Mouse (Mus musculus): ENCODE data around the gene Hoxd13. TPM values are rescaled to one million over a fixed set of nuclear protein-coding genes. Genes with fewer than 3 reads are reported as not detected.

Gene Hoxd13
- polyA plus RNA-seq, 1 experiment from 2014 or later, result not detected

DNA sequence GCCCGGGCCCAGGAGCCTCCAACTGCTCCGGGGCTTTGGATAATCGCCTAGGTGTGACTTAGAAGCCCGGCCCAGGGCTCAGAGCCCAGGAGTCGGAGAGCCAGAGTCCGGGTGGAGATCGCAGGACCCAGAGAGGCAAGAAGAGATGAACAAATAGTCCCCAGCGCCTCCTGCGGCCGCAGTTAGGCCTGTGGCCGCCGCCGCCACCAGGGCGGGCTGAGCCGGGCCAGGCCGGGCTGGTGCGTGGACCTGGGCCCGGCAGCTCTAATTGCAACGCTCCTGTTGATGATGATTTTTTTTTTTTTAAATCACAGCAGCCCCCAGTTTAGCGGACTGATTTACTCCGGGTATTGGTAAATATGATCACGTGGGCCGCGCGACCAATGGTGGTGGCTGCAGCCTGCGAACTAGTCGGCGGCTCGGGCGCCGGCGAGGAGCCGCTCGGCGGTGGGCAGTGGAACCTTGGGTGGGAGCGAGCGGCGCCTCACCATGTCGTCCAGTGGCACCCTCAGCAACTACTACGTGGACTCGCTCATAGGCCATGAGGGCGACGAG is 29.5 kb downstream of the Hoxd13 start, which contains the start of gene Hoxd9:
Gene Hoxd9, plus strand, starts transcription at position 161 of the 555 bp plus-strand sequence.
- Histone ChIP-seq H3K27me3 (ENCODE audit: control insufficient read depth, insufficient read depth, low read depth, low read length) (peaks cover 97% of the 10 kb centered on the region), H3K27ac (ENCODE audit: low read length) (no peak within 1 kb of the TSS), H3K4me3 (ENCODE audit: low read length) (peak within 1 kb of the TSS; percentile 31), H3K36me3 (ENCODE audit: control insufficient read depth, insufficient read depth, low read length) (no peaks in the 10 kb centered on the region), H3K9me3 (ENCODE audit: control insufficient read depth, low read length) (no peaks in the 10 kb centered on the region), H3K9ac (ENCODE audit: low read length) (no peak within 1 kb of the TSS), H3K4me1 (replicated peaks; ENCODE audit: control insufficient read depth, insufficient read depth, low read length) (peaks cover 4% of the 10 kb centered on the region), H3K4me2 (ENCODE audit: low read depth, low read length) (peak within 1 kb of the TSS; percentile 52)
- ATAC-seq (ENCODE audit: low read depth), result peak; percentile 54
- under 1% methylated on average over 41 of the region's 43 CpGs for WGBS

GRCm38 (mm10) chr2:74698201-74699052 is 30.3 kb downstream of the Hoxd13 start:
- Histone ChIP-seq H3K36me3 (ENCODE audit: control insufficient read depth, insufficient read depth, low read length) (no peaks in the 10 kb centered on the region), H3K9ac (ENCODE audit: low read length) (no peak overlapping the region), H3K4me3 (ENCODE audit: low read length) (peak overlapping the region; percentile 31), H3K4me1 (replicated peaks; ENCODE audit: control insufficient read depth, insufficient read depth, low read length) (peaks cover 4% of the 10 kb centered on the region), H3K27ac (ENCODE audit: low read length) (no peak overlapping the region), H3K4me2 (ENCODE audit: low read depth, low read length) (peak overlapping the region; percentile 52), H3K27me3 (ENCODE audit: control insufficient read depth, insufficient read depth, low read depth, low read length) (peaks cover 97% of the 10 kb centered on the region), H3K9me3 (ENCODE audit: control insufficient read depth, low read length) (no peaks in the 10 kb centered on the region)
- ATAC-seq (ENCODE audit: low read depth), result peak; percentile 58
- WGBS, result under 1% methylated on average over 85 of the region's 86 CpGs

DNA sequence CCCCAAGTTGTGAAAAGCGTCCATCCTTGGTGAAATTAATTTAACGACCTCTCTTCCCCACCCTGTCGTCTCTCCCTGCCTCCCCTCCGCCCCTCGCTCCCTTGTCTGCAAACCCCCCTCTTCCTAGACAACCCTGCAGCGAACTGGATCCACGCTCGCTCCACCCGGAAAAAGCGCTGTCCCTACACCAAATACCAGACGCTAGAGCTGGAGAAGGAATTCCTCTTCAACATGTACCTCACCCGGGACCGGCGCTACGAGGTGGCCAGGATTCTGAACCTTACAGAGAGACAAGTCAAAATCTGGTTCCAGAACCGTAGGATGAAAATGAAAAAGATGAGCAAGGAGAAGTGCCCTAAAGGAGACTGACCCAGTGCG is 30.9 kb downstream of the Hoxd13 start:
- H3K4me3 ChIP-seq (ENCODE audit: low read length), result no peak overlapping the region
- no peak overlapping the region for H3K4me2 ChIP-seq (ENCODE audit: low read depth, low read length)
- H3K9me3 ChIP-seq (ENCODE audit: control insufficient read depth, low read length), result no peaks in the 10 kb centered on the region
- 1% methylated on average over 17 of the region's 17 CpGs for WGBS
- peaks cover 4% of the 10 kb centered on the region for H3K4me1 ChIP-seq (replicated peaks; ENCODE audit: control insufficient read depth, insufficient read depth, low read length)
- H3K36me3 ChIP-seq (ENCODE audit: control insufficient read depth, insufficient read depth, low read length), result no peaks in the 10 kb centered on the region
- peaks cover 97% of the 10 kb centered on the region for H3K27me3 ChIP-seq (ENCODE audit: control insufficient read depth, insufficient read depth, low read depth, low read length)
- H3K27ac ChIP-seq (ENCODE audit: low read length), result no peak overlapping the region
- ATAC-seq (ENCODE audit: low read depth), result no peak
- H3K9ac ChIP-seq (ENCODE audit: low read length), result no peak overlapping the region

DNA sequence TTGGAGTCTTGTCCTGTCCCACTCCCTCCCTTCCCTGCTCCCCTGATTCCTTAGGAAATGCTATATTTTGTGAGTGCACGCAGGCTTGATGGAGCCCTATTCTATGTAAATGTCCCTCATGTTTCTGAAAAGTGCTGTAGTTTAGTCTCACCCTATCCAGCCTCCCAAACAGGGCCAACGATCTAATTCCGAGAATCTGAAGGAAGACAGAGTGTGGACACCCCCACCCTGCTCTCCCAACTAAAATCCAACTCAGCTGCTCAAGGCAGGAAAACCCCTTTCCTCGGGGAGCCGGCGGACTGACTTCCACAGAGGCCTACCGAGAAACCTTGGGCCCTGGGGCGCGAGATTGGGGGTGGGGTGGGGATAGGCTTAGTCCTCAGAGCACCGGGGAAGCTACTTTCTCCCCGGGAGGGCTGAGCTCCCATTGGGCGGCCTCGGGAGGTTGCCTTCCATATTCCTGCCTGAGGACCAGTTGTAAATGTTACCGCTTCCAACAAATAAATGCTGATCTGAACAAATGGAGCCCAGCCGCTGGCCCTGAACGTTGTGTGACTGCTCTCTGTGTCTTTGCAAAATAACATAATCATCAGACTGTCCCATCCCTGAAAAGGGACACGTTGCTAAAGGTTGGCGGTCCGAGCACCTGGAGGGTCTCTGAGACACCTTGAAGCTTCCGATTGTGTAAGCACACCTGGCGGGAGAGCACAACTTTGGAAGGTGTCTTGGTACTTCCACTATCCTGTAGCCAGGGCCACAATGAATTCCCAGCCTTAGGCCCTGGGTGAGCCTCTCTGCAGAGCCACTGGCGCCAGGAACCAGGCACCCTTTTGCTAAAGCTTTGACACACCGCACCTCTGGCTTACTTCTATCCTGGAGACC is 31.8 kb downstream of the Hoxd13 start:
- H3K27ac ChIP-seq (ENCODE audit: low read length), result no peak overlapping the region
- no peaks in the 10 kb centered on the region for H3K9me3 ChIP-seq (ENCODE audit: control insufficient read depth, low read length)
- no peak overlapping the region for H3K4me2 ChIP-seq (ENCODE audit: low read depth, low read length)
- no peak overlapping the region for H3K4me3 ChIP-seq (ENCODE audit: low read length)
- no peak overlapping the region for H3K9ac ChIP-seq (ENCODE audit: low read length)
- 2% methylated on average over 23 of the region's 23 CpGs for WGBS
- peaks cover 97% of the 10 kb centered on the region for H3K27me3 ChIP-seq (ENCODE audit: control insufficient read depth, insufficient read depth, low read depth, low read length)
- peaks cover 6% of the 10 kb centered on the region for H3K4me1 ChIP-seq (replicated peaks; ENCODE audit: control insufficient read depth, insufficient read depth, low read length)
- H3K36me3 ChIP-seq (ENCODE audit: control insufficient read depth, insufficient read depth, low read length), result no peaks in the 10 kb centered on the region
- ATAC-seq (ENCODE audit: low read depth), result no peak

DNA sequence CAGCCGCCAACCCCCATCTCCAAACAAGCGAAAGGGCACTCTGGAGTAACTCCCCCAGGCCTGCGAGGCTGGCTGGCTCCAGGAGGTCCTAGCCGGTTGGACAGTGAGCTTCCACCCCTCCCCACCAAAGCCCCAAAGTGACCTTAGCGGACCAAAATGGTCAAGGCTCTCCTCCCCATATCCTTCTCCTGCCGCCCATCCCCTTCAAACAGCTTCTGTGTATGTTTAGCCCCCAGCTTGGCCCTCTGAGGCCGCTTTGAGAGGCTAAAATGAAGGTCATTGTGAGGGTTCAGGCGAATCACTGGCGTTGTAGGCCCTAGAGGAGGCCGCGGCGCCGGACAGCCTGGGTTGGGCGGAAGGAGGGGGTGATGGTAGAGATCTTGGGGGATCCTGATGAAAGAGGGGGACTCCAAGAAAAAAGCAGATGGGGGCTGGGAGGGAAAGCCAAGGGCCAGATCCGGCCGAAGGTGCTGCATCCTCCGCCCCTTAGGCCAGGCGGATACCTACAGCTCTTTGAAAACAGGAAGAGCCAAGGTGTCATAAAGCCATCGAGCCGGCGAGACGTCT is 32.5 kb downstream of the Hoxd13 start:
- Histone ChIP-seq H3K9me3 (ENCODE audit: control insufficient read depth, low read length) (no peaks in the 10 kb centered on the region), H3K4me3 (ENCODE audit: low read length) (no peak overlapping the region), H3K4me1 (replicated peaks; ENCODE audit: control insufficient read depth, insufficient read depth, low read length) (peaks cover 14% of the 10 kb centered on the region), H3K4me2 (ENCODE audit: low read depth, low read length) (no peak overlapping the region), H3K9ac (ENCODE audit: low read length) (no peak overlapping the region), H3K36me3 (ENCODE audit: control insufficient read depth, insufficient read depth, low read length) (no peaks in the 10 kb centered on the region), H3K27me3 (ENCODE audit: control insufficient read depth, insufficient read depth, low read depth, low read length) (peaks cover 97% of the 10 kb centered on the region), H3K27ac (ENCODE audit: low read length) (no peak overlapping the region)
- WGBS, result 4% methylated on average over 22 of the region's 22 CpGs
- ATAC-seq (ENCODE audit: low read depth), result no peak

- WGBS, result 10% methylated on average over 17 of the region's 17 CpGs
- Histone ChIP-seq H3K27ac (ENCODE audit: low read length) (no peak overlapping the region), H3K4me3 (ENCODE audit: low read length) (no peak overlapping the region), H3K9ac (ENCODE audit: low read length) (no peak overlapping the region), H3K4me2 (ENCODE audit: low read depth, low read length) (no peak overlapping the region), H3K4me1 (replicated peaks; ENCODE audit: control insufficient read depth, insufficient read depth, low read length) (peaks cover 14% of the 10 kb centered on the region), H3K36me3 (ENCODE audit: control insufficient read depth, insufficient read depth, low read length) (no peaks in the 10 kb centered on the region), H3K27me3 (ENCODE audit: control insufficient read depth, insufficient read depth, low read depth, low read length) (peaks cover 95% of the 10 kb centered on the region), H3K9me3 (ENCODE audit: control insufficient read depth, low read length) (no peaks in the 10 kb centered on the region)
- no peak for ATAC-seq (ENCODE audit: low read depth)
These were observed 34.1 kb downstream of the Hoxd13 start for GRCm38 (mm10) chr2:74701949-74702819.

DNA sequence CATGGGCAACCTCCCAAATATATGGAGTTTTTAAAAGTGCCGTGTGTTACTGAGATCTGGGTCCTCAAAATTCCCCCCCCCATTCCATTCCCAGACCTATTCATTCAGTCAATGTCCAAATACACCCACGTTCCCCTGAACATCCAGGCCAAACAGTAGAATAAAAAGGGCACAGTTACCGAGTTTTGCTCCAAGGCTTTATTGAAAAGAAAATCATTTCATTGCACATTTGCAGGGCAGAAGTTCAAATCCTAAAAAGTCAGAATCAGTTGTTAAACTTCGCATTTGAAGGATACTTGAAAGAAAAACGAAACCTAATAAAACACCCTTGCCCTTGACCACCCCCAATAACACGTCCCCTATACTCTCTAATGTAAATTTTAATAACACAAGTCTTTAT is 34.7 kb downstream of the Hoxd13 start:
- 22% methylated on average over 6 of the region's 6 CpGs for WGBS
- H3K4me3 ChIP-seq (ENCODE audit: low read length), result no peak overlapping the region
- H3K4me1 ChIP-seq (replicated peaks; ENCODE audit: control insufficient read depth, insufficient read depth, low read length), result peaks cover 14% of the 10 kb centered on the region
- H3K36me3 ChIP-seq (ENCODE audit: control insufficient read depth, insufficient read depth, low read length), result no peaks in the 10 kb centered on the region
- no peak overlapping the region for H3K9ac ChIP-seq (ENCODE audit: low read length)
- no peak for ATAC-seq (ENCODE audit: low read depth)
- no peak overlapping the region for H3K27ac ChIP-seq (ENCODE audit: low read length)
- no peak overlapping the region for H3K4me2 ChIP-seq (ENCODE audit: low read depth, low read length)
- H3K9me3 ChIP-seq (ENCODE audit: control insufficient read depth, low read length), result no peaks in the 10 kb centered on the region
- H3K27me3 ChIP-seq (ENCODE audit: control insufficient read depth, insufficient read depth, low read depth, low read length), result peaks cover 95% of the 10 kb centered on the region

DNA sequence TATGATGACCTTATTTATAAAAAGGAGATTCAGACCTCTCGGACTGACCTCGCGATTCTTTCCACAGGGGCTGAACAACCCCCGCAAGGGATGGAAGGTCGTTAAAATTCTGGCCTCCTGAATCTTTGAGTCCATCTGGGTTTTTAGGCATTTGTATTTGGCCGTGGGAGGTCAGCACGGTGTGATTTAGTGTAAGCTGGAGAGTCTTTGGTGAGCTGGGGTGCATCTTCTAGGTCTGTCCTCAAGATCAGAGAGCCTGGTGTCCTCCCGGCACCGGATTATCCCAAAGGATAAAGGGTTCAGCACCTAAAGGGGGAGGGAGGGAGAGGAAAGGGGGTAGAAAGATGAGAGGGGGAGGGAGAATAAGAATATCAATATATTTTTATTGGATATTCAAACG is 35.2 kb downstream of the Hoxd13 start:
- H3K27me3 ChIP-seq (ENCODE audit: control insufficient read depth, insufficient read depth, low read depth, low read length), result peaks cover 95% of the 10 kb centered on the region

More for the DNA sequence above, 35.2 kb downstream of the Hoxd13 start:
- Histone ChIP-seq H3K27ac (ENCODE audit: low read length) (no peak overlapping the region), H3K4me2 (ENCODE audit: low read depth, low read length) (no peak overlapping the region), H3K4me3 (ENCODE audit: low read length) (no peak overlapping the region), H3K4me1 (replicated peaks; ENCODE audit: control insufficient read depth, insufficient read depth, low read length) (peaks cover 10% of the 10 kb centered on the region), H3K9ac (ENCODE audit: low read length) (no peak overlapping the region), H3K36me3 (ENCODE audit: control insufficient read depth, insufficient read depth, low read length) (no peaks in the 10 kb centered on the region), H3K9me3 (ENCODE audit: control insufficient read depth, low read length) (no peaks in the 10 kb centered on the region)
- no peak for ATAC-seq (ENCODE audit: low read depth)
- 9% methylated on average over 10 of the region's 10 CpGs for WGBS

Data from lung, embryonic 16.5 days (tissue).